Mouse (Mus musculus): ENCODE measurements around the gene Kcnmb1. TPM values are rescaled to one million over a fixed set of nuclear protein-coding genes. Genes with fewer than 3 reads are reported as not detected.

The Kcnmb1 gene
- total RNA-seq, 2 experiments from 2014 or later, result 0.20 TPM

GRCm38 (mm10) chr11:33944786-33945328 is 18.0 kb upstream of the Kcnmb1 start:
- DNase-seq, result no peak

GRCm38 (mm10) chr11:33946501-33946900 is 16.3 kb upstream of the Kcnmb1 start:
- no peak for DNase-seq

GRCm38 (mm10) chr11:33951155-33951554 is 11.7 kb upstream of the Kcnmb1 start:
- no peak for DNase-seq

GRCm38 (mm10) chr11:33951684-33952625 is 10.9 kb upstream of the Kcnmb1 start:
- no peak for DNase-seq

- no peak for DNase-seq
Measured at GRCm38 (mm10) chr11:33955982-33956381, 6.8 kb upstream of the Kcnmb1 start.

- no peak for DNase-seq
Measured at GRCm38 (mm10) chr11:33956623-33957022, 6.2 kb upstream of the Kcnmb1 start.

- peak in 1 of 2 experiments; percentile 15 for DNase-seq
Measured at GRCm38 (mm10) chr11:33957595-33957994, 5.2 kb upstream of the Kcnmb1 start.

- DNase-seq, result no peak
Measured at GRCm38 (mm10) chr11:33958713-33959112, 4.1 kb upstream of the Kcnmb1 start.

GRCm38 (mm10) chr11:33962178-33962577 is 635 bp upstream of the Kcnmb1 start:
- DNase-seq, result no peak

GRCm38 (mm10) chr11:33965380-33965779 is 2.6 kb downstream of the Kcnmb1 start:
- no peak for DNase-seq

GRCm38 (mm10) chr11:33967708-33968107 is 4.9 kb downstream of the Kcnmb1 start:
- DNase-seq, result no peak

- no peak for DNase-seq
Measured at GRCm38 (mm10) chr11:33969199-33969598, 6.4 kb downstream of the Kcnmb1 start.

- DNase-seq, result no peak
Measured at GRCm38 (mm10) chr11:33972114-33972513, 9.3 kb downstream of the Kcnmb1 start.

- no peak for DNase-seq
Measured at GRCm38 (mm10) chr11:33974341-33975040, 11.7 kb downstream of the Kcnmb1 start.

GRCm38 (mm10) chr11:33975121-33975520 is 12.3 kb downstream of the Kcnmb1 start:
- DNase-seq, result no peak

GRCm38 (mm10) chr11:33980146-33980545 is 17.3 kb downstream of the Kcnmb1 start:
- DNase-seq, result no peak

GRCm38 (mm10) chr11:33986525-33986924 is 23.7 kb downstream of the Kcnmb1 start:
- DNase-seq, result no peak

GRCm38 (mm10) chr11:33990002-33990401 is 27.2 kb downstream of the Kcnmb1 start:
- no peak for DNase-seq

- DNase-seq, result no peak
Measured at GRCm38 (mm10) chr11:33992938-33993337, 30.1 kb downstream of the Kcnmb1 start, which contains the start of gene Kcnip1. Gene Kcnip1 (minus strand): TSS chr11:33993152.

- DNase-seq, result no peak
Measured at GRCm38 (mm10) chr11:33993496-33993895, 30.7 kb downstream of the Kcnmb1 start.

GRCm38 (mm10) chr11:33998244-33998643 is 35.4 kb downstream of the Kcnmb1 start:
- no peak for DNase-seq

GRCm38 (mm10) chr11:34000416-34000815 is 37.6 kb downstream of the Kcnmb1 start:
- DNase-seq, result no peak

GRCm38 (mm10) chr11:34001938-34002592 is 39.3 kb downstream of the Kcnmb1 start:
- DNase-seq, result peak; percentile 33 to 53

Measured in layer of hippocampus, postnatal 36 days (tissue).